Mouse (Mus musculus): Measurements from ENCODE around the gene Stoml3. TPM values are rescaled to one million over a fixed set of nuclear protein-coding genes. Genes with fewer than 3 reads are reported as not detected.

Gene Stoml3
- polyA plus RNA-seq (2015; fragmentation: Nextera tagmentation; extraction: Ambion mirVana): 0.09 TPM in 1 of 2 replicates, not detected in the other

DNA sequence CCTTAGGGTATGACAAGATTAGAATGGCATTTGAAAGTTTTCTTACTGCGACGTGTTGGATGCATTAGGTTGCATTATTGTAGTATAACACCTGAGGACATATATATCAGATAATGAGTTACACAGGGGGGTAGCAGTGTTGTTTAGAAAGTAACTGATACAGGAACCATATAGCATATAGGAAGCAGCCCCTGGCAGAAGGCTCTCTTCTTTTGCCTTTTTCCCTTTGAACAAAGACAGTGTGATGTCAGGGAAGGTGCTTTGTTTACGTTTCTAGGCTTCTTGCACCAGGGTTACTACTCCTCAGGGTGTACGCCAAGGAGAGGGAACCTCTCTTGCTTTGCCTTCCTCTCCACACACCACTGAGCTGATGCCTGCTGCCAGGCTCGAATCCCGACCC is at the start of gene Stoml3:
Gene Stoml3, plus strand, starts transcription at position 301 of the 400 bp plus-strand sequence.
- Histone ChIP-seq H3K4me1 (replicated peaks) (no peaks in the 10 kb centered on the region; the same call in 1 of the 2 replicates), H3K27ac (replicated peaks) (no peak within 1 kb of the TSS), H3K9me3 (no peaks in the 10 kb centered on the region), H3K27me3 (no peaks in the 10 kb centered on the region), H3K36me3 (no peaks in the 10 kb centered on the region), H3K9ac (no peak within 1 kb of the TSS), H3K4me3 (no peak within 1 kb of the TSS), H3K4me2 (no peak within 1 kb of the TSS)
- ATAC-seq (ENCODE audit: low FRiP score, low read depth): no peak
- WGBS: 82% methylated on average over 6 of the region's 6 CpGs

DNA sequence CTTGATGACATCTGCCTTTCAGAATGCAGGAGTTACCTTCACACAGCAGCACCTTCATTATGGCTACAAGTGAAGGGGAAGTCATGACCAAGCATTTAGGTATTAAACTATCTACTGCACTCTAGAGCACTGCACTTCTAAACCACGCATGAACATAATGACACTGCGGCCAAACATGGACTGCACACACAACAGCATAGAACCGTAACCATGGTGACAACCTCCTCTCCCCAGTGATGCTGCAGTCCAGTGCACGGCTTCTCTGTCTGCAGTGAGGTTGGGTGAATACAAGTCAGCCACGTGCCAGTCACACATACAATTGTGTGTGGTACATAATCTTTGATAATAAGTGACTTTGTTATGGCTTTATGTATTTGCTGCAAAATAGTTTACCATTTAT is 42.9 kb upstream of the Stoml3 start:
- WGBS: 29% methylated on average over 5 of the region's 5 CpGs
- H3K27ac ChIP-seq (replicated peaks): no peak overlapping the region
- no peak overlapping the region for H3K9ac ChIP-seq
- H3K27me3 ChIP-seq: no peaks in the 10 kb centered on the region
- no peak overlapping the region for H3K4me2 ChIP-seq
- no peak overlapping the region for H3K4me3 ChIP-seq
- peaks cover 3% of the 10 kb centered on the region; the same call in 1 of the 2 replicates for H3K4me1 ChIP-seq (replicated peaks)
- H3K36me3 ChIP-seq: peaks cover 12% of the 10 kb centered on the region; the same call in 1 of the 2 replicates
- H3K9me3 ChIP-seq: no peaks in the 10 kb centered on the region
- peak; percentile 52; the same call in 1 of the 2 replicates for ATAC-seq (ENCODE audit: low FRiP score, low read depth)

DNA sequence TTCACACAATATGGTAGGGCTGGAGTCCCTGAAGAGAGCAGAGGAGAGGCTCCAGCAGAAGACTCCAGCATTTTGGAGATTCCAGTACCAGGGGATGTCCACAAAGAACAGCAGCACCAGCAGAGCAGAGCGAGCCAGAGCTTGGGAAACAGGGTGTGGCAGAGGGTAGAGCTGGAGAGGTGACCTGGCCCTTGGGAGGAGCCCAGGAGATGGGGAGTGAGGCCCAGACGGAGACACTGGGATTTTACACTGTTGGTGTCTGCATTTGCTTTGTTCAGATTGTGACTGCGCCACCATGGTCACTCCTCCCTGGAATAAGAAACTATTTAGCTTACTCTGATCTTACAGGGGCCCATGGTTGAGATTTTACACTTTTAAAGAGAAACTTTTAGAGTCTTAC is 41.7 kb upstream of the Stoml3 start:
- WGBS: 85% methylated on average over 3 of the region's 3 CpGs
- Histone ChIP-seq H3K4me1 (replicated peaks) (peaks cover 3% of the 10 kb centered on the region; the same call in 1 of the 2 replicates), H3K36me3 (peaks cover 23% of the 10 kb centered on the region), H3K4me2 (no peak overlapping the region), H3K9ac (no peak overlapping the region), H3K27me3 (no peaks in the 10 kb centered on the region), H3K9me3 (no peaks in the 10 kb centered on the region), H3K4me3 (no peak overlapping the region), H3K27ac (replicated peaks) (no peak overlapping the region)
- ATAC-seq (ENCODE audit: low FRiP score, low read depth): no peak

DNA sequence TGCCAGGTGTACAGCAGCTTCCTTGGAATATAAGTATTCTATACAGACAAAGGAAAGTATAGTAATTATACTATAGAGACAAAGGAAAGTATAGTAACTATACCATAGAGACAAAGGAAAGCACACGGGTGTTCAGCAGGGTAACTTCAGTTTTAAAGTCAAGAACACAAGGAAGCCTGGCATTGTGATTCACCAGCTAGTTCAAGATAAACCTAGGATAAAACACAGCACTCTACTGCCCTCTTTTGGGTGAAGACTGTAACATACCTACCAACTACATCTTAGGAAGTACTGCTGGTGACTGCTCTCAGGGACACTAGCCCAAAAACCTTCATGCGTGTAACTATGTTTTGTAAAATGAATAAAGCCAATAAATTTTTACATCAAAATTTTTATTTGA is 40.2 kb upstream of the Stoml3 start:
- peak; percentile 79 for ATAC-seq (ENCODE audit: low FRiP score, low read depth)
- no peak overlapping the region for H3K4me2 ChIP-seq
- no peaks in the 10 kb centered on the region for H3K9me3 ChIP-seq
- H3K9ac ChIP-seq: no peak overlapping the region
- H3K4me3 ChIP-seq: no peak overlapping the region
- H3K4me1 ChIP-seq (replicated peaks): peaks cover 3% of the 10 kb centered on the region; the same call in 1 of the 2 replicates
- no peaks in the 10 kb centered on the region for H3K27me3 ChIP-seq
- WGBS: 32% methylated on average over 2 of the region's 2 CpGs
- peaks cover 32% of the 10 kb centered on the region for H3K36me3 ChIP-seq
- no peak overlapping the region for H3K27ac ChIP-seq (replicated peaks)

DNA sequence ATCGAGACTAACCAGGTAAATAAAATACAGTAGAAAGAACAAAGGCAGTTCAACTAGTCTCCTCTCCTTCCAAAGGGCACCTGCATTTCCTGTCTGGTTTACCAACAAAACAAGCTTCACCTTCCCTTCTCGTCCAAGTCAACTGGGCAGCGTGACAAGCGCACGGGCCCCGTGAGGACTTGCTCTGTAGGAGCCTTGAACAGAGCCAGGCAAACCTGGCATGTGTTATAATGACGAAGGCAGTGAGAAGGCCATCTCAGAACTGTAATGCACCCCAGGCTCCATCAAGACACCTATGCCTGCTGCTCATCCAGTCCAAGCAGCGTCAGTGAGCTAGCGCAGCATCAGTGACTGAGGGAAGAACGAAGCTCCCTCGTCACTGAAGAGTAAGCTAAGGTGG is 37.8 kb upstream of the Stoml3 start:
- Histone ChIP-seq H3K27ac (replicated peaks) (no peak overlapping the region), H3K9ac (no peak overlapping the region), H3K36me3 (peaks cover 39% of the 10 kb centered on the region), H3K9me3 (no peaks in the 10 kb centered on the region), H3K27me3 (no peaks in the 10 kb centered on the region), H3K4me2 (no peak overlapping the region), H3K4me3 (no peak overlapping the region), H3K4me1 (replicated peaks) (no peaks in the 10 kb centered on the region; the same call in 1 of the 2 replicates)
- 89% methylated on average over 11 of the region's 11 CpGs for WGBS
- ATAC-seq (ENCODE audit: low FRiP score, low read depth): no peak

DNA sequence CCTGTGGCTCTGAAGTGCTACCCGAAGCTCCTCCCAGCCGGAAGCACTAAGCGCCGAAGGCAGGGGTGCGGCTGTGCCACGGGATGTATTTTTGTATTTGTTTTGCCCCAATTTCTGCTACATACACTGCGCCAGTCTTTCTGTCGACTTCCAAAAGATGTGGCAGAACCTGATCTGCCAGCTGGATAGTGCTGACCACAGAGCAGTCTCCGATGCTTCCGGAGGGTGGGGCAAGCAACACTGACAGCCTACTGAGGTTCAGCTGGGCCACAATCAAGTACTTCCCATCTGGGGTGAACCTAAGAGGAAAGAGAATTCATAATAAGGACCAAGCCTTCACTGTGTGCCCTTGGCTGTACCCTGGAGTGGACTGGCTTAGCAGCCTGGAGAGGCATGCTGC is 36.1 kb upstream of the Stoml3 start:
- Histone ChIP-seq H3K9me3 (no peaks in the 10 kb centered on the region), H3K27ac (replicated peaks) (no peak overlapping the region), H3K27me3 (no peaks in the 10 kb centered on the region), H3K9ac (no peak overlapping the region), H3K4me1 (replicated peaks) (no peaks in the 10 kb centered on the region; the same call in 1 of the 2 replicates), H3K4me3 (no peak overlapping the region), H3K36me3 (peaks cover 54% of the 10 kb centered on the region), H3K4me2 (no peak overlapping the region)
- no peak for ATAC-seq (ENCODE audit: low FRiP score, low read depth)
- WGBS: 94% methylated on average over 10 of the region's 10 CpGs

DNA sequence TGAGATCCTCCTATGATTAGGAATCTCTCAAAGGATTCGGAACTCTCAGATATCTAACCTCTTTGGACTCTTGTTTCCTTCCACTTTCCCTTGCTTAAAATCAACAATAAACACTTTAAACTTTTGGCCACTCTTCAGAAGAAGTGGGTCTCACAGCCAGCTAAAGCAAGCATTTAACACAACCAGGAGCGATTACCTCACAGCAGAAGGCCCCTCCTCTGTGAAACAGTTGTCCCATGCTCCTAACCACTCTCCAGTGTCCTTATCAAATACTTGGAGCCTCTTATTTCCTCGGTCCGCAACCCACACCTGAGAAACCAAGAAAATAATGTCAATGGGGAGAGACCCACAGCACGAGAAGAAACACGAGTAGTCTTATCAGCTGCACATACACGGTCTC is 35.1 kb upstream of the Stoml3 start:
- Histone ChIP-seq H3K4me2 (no peak overlapping the region), H3K27me3 (no peaks in the 10 kb centered on the region), H3K36me3 (peaks cover 60% of the 10 kb centered on the region), H3K9ac (no peak overlapping the region), H3K4me3 (no peak overlapping the region), H3K27ac (replicated peaks) (no peak overlapping the region), H3K4me1 (replicated peaks) (no peaks in the 10 kb centered on the region), H3K9me3 (no peaks in the 10 kb centered on the region)
- WGBS: 94% methylated on average over 7 of the region's 7 CpGs
- no peak for ATAC-seq (ENCODE audit: low FRiP score, low read depth)

DNA sequence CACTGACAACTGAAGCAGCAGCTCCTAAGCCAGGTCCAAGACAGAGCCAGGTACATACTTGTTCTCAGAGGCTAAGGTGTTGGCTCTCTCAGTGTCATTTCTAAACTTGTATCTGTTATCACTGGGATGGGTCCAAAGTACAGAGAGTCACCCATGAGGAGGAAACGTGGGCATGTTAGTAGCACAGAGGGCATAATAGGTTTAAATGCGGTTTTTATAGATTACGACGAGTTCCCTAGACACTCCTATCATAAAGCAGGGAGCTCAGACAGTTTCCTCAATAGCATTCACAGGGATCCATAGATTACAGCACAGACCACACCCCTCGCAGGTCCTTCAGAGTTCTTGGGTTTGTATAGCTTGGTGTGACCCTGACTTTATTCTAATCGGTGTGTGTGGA is 34.4 kb upstream of the Stoml3 start:
- 96% methylated on average over 6 of the region's 6 CpGs for WGBS
- ATAC-seq (ENCODE audit: low FRiP score, low read depth): no peak
- H3K36me3 ChIP-seq: peaks cover 65% of the 10 kb centered on the region

DNA sequence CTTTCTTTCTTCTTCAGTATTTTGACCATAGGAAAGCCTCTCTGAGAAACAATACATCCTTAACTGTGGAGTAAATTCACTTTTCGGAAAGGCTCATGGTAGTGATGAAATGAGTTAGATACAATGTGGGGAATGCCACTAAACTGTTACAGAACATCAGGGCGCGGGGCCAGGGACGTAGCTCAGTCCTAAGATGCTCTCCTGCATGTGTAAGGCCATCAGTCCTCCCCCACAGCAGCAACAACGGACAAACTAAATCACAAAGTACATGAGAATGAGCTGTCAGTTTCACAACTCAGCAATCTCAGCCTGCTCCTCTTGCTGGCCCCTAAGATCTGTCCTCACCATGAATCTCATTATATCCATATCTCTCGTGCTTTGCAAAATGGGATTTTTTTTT is 33.9 kb upstream of the Stoml3 start:
- Histone ChIP-seq H3K9ac (no peak overlapping the region), H3K4me1 (replicated peaks) (no peaks in the 10 kb centered on the region), H3K4me2 (no peak overlapping the region), H3K27ac (replicated peaks) (no peak overlapping the region), H3K9me3 (no peaks in the 10 kb centered on the region), H3K27me3 (no peaks in the 10 kb centered on the region), H3K36me3 (peaks cover 68% of the 10 kb centered on the region), H3K4me3 (no peak overlapping the region)
- no peak for ATAC-seq (ENCODE audit: low FRiP score, low read depth)
- 94% methylated on average over 6 of the region's 6 CpGs for WGBS

More for the DNA sequence above, 34.4 kb upstream of the Stoml3 start:
- Histone ChIP-seq H3K27ac (replicated peaks) (no peak overlapping the region), H3K9ac (no peak overlapping the region), H3K27me3 (no peaks in the 10 kb centered on the region), H3K4me1 (replicated peaks) (no peaks in the 10 kb centered on the region), H3K4me2 (no peak overlapping the region), H3K9me3 (no peaks in the 10 kb centered on the region), H3K4me3 (no peak overlapping the region)

DNA sequence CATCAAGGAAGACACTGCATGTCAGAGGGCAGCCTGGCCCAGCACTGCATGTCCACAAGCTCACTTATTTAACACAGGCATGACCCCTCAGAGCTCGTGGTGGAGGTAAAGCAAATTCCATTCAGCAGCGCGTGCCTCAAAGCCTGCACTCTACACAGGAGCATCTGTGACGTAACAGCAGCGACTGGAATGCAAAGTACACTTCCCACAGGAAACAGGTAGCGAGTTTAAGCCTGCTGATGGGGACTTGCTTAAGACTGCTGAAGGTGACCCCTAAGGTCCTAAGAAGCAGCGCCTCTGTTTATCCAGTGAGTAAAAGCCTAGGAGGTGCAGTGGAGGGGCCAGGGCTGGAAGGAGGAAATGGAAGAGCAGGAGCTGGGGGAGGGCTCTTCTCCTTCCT is 33.5 kb upstream of the Stoml3 start:
- Histone ChIP-seq H3K4me1 (replicated peaks) (no peaks in the 10 kb centered on the region), H3K9ac (no peak overlapping the region), H3K36me3 (peaks cover 69% of the 10 kb centered on the region), H3K27ac (replicated peaks) (no peak overlapping the region), H3K4me2 (no peak overlapping the region), H3K4me3 (no peak overlapping the region), H3K27me3 (no peaks in the 10 kb centered on the region), H3K9me3 (no peaks in the 10 kb centered on the region)
- WGBS: 84% methylated on average over 7 of the region's 7 CpGs
- no peak for ATAC-seq (ENCODE audit: low FRiP score, low read depth)

DNA sequence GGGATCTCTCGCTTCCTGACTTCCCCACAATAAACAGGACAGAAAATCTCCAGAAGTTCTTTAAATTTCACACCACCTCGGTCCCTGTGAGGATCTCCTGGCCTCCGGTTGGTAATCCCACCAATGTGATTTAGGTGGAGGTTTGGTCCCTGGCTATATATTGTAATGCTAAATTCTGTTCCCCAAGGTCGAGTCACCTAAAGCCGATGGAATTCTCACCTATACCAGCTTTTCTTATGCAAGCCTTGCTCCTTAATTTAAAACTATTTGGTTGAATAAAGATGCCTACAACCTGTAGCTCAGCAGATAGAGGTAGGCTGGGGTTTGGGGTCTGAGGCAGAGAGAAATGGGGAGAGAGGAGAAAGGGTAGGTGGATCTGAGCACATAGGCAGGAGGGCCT is 30.7 kb upstream of the Stoml3 start:
- H3K4me2 ChIP-seq: no peak overlapping the region
- ATAC-seq (ENCODE audit: low FRiP score, low read depth): no peak
- no peak overlapping the region for H3K27ac ChIP-seq (replicated peaks)
- no peaks in the 10 kb centered on the region for H3K9me3 ChIP-seq
- no peaks in the 10 kb centered on the region for H3K27me3 ChIP-seq
- H3K36me3 ChIP-seq: peaks cover 49% of the 10 kb centered on the region
- no peak overlapping the region for H3K4me3 ChIP-seq
- H3K4me1 ChIP-seq (replicated peaks): peaks cover 7% of the 10 kb centered on the region
- no peak overlapping the region for H3K9ac ChIP-seq
- 82% methylated on average over 5 of the region's 5 CpGs for WGBS

DNA sequence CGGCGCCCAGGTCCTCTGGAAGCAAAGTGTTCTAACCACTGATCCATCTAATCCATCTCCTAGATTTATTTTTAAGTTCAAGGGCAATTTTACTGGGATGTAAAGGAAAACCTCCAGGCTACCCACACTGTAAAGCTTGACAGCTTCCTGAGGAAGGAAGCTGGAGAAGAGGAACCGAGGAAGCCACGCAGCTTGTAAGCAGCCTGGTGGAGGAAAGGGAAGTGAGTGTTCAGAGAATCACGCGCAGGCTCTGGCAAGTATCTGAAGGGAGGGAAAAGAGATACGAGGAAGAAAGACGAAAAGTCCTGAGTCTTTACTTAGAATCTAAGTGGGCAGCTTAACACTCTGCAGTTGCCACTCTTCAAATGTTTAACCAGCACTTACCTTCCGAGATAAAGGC is 28.3 kb upstream of the Stoml3 start:
- H3K27me3 ChIP-seq: no peaks in the 10 kb centered on the region
- WGBS: 89% methylated on average over 9 of the region's 9 CpGs
- no peak overlapping the region for H3K4me3 ChIP-seq
- H3K4me1 ChIP-seq (replicated peaks): peaks cover 17% of the 10 kb centered on the region
- no peak overlapping the region for H3K4me2 ChIP-seq
- peaks cover 40% of the 10 kb centered on the region for H3K36me3 ChIP-seq
- ATAC-seq (ENCODE audit: low FRiP score, low read depth): no peak
- H3K27ac ChIP-seq (replicated peaks): no peak overlapping the region
- no peaks in the 10 kb centered on the region for H3K9me3 ChIP-seq
- H3K9ac ChIP-seq: no peak overlapping the region

DNA sequence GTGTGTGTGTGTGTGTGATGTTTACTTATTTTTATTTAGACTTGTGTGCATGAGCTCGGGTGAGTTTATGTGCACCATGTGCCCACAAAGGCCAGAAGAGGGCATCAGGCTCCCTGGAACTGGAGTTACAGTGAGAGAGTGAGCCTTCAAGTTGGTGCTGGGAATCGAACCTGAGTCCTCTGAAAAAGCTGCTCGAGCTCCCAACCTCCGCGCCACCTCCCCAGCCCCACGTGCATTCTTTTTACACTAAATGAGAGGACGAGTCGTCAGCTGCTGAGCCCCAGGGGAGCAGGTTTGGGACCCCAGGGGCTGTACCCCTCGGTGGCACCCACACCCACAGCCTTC is 25.8 kb upstream of the Stoml3 start:
- Histone ChIP-seq H3K9ac (peak overlapping the region; percentile 72), H3K9me3 (no peaks in the 10 kb centered on the region), H3K4me3 (peak overlapping the region; percentile 91), H3K4me1 (replicated peaks) (peaks cover 40% of the 10 kb centered on the region), H3K27me3 (no peaks in the 10 kb centered on the region), H3K4me2 (peak overlapping the region; percentile 91), H3K27ac (replicated peaks) (peak overlapping the region; percentile 89), H3K36me3 (peaks cover 19% of the 10 kb centered on the region)
- 5% methylated on average over 9 of the region's 9 CpGs for WGBS
- ATAC-seq (ENCODE audit: low FRiP score, low read depth): no peak
